Mouse (Mus musculus): ENCODE measurements around the gene Zbtb46.

DNA sequence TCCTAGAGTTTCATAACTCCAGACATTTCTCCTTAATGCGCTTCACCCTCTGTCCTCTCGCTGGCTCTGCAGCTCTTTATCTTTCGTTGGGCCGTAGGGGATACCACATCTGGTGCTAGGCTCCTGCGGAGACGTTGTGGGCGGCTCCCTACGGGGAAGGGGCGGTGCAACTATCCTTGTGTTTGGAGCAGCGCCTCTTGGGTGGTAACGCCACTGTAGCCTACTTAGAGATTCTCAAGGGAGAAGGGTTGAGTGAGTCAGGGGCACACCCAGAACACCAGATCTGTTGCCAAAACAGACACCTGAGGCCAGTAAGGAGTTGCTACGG lies 38.3 kb upstream of the Zbtb46 start:
- TF ChIP-seq CTCF (IDR thresholded peaks at IDR 0.05; ENCODE audit: insufficient read depth, low read depth, low read length), result no peak
- TF ChIP-seq POLR2A (IDR thresholded peaks at IDR 0.05; ENCODE audit: insufficient read depth, low read depth, low read length), result no peak; the same call in 1 of the 2 replicates
